Mouse (Mus musculus) stomach, embryonic 15.5 days (tissue): Measurements from ENCODE around the gene Nwd2. TPM values are rescaled to one million over a fixed set of nuclear protein-coding genes. Genes with fewer than 3 reads are reported as not detected.

Source experiments
- ATAC-seq: fragments of 200-750 bp; cut with Nextera tagmentation; 2 replicates; pipeline ENCODE4 v1.8.0; 2017; ENCODE audit warnings: low read depth, moderate number of reproducible peaks, moderate TSS enrichment; ENCODE audit not compliant: insufficient read depth, low FRiP score
- H3K27ac ChIP-seq: fragments of 300-500 bp; sonication (generic); 2 replicates; pipeline ENCODE4 v1.5.1; 2015; ENCODE audit warnings: mild to moderate bottlenecking, inconsistent platforms
- H3K27me3 ChIP-seq: fragments of 300-500 bp; sonication (generic); replicated peaks from 2 replicates; pipeline ENCODE4 v1.6.1; 2015; ENCODE audit warnings: inconsistent platforms
- H3K36me3 ChIP-seq: fragments of 300-500 bp; sonication (generic); 2 replicates; pipeline ENCODE4 v1.6.1; 2015; ENCODE audit warnings: inconsistent platforms
- H3K4me1 ChIP-seq: fragments of 300-500 bp; sonication (generic); 2 replicates; pipeline ENCODE4 v1.6.1; 2015; ENCODE audit warnings: inconsistent platforms
- H3K4me2 ChIP-seq: fragments of 300-500 bp; sonication (generic); 2 replicates; pipeline ENCODE4 v1.6.1; 2015; ENCODE audit warnings: mild to moderate bottlenecking, inconsistent platforms
- H3K4me3 ChIP-seq: fragments of 300-500 bp; sonication (generic); replicated peaks from 2 replicates; pipeline ENCODE4 v1.5.1; 2015; ENCODE audit warnings: inconsistent platforms
- H3K9ac ChIP-seq: fragments of 300-500 bp; sonication (generic); 2 replicates; pipeline ENCODE4 v1.6.1; 2015; ENCODE audit warnings: inconsistent platforms
- H3K9me3 ChIP-seq: fragments of 300-500 bp; sonication (generic); 2 replicates; pipeline ENCODE4 v1.6.1; 2016; ENCODE audit warnings: inconsistent platforms
- WGBS: fragments of 180-500 bp; shearing (Covaris S2); methylation state at CpG from one replicate; pipeline ENCODE4 v1.1.7; 2015; 5-methylcytosine and 5-hydroxymethylcytosine counted together
- polyA plus RNA-seq: library from polyadenylated mRNA; unstranded; fragments of >200 nt; fragmentation: Nextera tagmentation; extraction: Ambion mirVana; gene quantifications from 2 replicates; pipeline ENCODE4 v1.2.1, GENCODE M21; 2015

Nwd2 gene
- polyA plus RNA-seq, 1 experiment from 2014 or later: 0.77 TPM

DNA sequence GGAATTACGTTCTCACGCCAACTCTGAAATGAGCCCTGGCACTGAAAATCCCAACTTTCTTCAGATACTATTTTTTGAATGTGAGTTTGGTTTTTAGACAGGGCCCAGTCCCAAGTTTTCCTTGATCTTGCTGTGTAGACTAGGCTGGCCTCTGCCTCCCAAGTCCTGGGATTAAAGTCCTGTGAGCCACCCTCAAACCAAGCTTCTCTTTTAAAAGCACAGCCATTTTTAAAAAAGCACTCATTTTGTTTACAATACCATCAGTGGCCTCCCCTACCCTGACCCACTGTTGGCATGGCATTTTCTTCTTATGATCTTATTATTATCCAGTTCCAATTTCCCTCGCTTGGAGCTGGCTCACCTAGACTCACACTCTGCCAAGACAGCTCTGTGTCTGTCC is 185.5 kb downstream of the Nwd2 start:
- no peaks in the 10 kb centered on the region for H3K36me3 ChIP-seq
- WGBS: 80% methylated on average over 3 of the region's 3 CpGs
- H3K4me1 ChIP-seq: no peaks in the 10 kb centered on the region
- no peak overlapping the region for H3K4me2 ChIP-seq
- no peak overlapping the region for H3K4me3 ChIP-seq
- no peak overlapping the region for H3K9ac ChIP-seq
- no peak for ATAC-seq
- H3K9me3 ChIP-seq: no peaks in the 10 kb centered on the region
- H3K27me3 ChIP-seq: no peaks in the 10 kb centered on the region
- H3K27ac ChIP-seq: no peak overlapping the region

DNA sequence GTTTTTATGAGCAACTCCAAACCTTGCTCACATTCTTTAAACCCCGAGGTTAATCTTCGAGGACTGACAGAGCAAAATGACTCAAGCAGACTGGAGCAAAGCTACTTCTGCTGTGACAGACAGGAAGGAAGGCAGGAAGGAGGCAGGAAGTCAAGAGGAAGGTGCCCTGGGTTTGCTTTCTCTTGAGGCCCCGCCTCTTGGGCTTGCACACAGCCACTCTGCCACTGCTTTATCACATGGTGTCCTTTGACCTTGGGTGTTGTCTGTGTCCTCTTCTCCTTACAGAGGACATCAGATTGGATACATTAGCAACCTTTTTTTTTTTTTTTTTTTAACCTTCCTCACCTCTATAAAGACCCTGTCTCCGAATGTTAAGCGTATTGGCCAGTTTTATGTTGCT is 188.2 kb downstream of the Nwd2 start:
- no peak overlapping the region for H3K9ac ChIP-seq
- H3K27me3 ChIP-seq: no peaks in the 10 kb centered on the region
- no peak overlapping the region for H3K4me2 ChIP-seq
- no peaks in the 10 kb centered on the region for H3K9me3 ChIP-seq
- WGBS: 69% methylated on average over 5 of the region's 5 CpGs
- 0 out of 2 replicates have a peak, but pooled peaks have one; percentile 33 for ATAC-seq
- H3K36me3 ChIP-seq: no peaks in the 10 kb centered on the region
- H3K4me3 ChIP-seq: no peak overlapping the region
- H3K27ac ChIP-seq: no peak overlapping the region
- H3K4me1 ChIP-seq: no peaks in the 10 kb centered on the region

DNA sequence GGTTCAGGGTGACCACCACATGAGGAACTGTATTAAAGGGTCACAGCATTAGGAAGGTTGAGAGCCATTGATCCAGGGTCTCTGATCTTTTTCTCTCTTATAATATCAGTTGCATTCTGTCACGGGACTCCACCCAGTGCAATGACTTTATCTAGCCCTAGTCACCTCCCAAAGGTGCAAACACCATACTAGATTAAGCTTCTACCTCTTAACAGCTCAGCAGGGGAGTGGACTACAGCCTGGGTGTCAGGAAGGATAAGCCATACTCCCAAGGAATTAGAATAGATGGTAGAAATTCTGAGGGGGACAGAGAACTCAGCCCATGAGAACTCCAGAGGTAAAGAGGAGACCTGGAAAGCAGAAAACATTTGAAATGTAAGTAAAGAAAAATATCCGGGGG is 188.9 kb downstream of the Nwd2 start:
- Histone ChIP-seq H3K4me1 (no peaks in the 10 kb centered on the region), H3K4me2 (no peak overlapping the region), H3K9ac (no peak overlapping the region), H3K9me3 (no peaks in the 10 kb centered on the region), H3K27me3 (no peaks in the 10 kb centered on the region), H3K36me3 (no peaks in the 10 kb centered on the region), H3K4me3 (no peak overlapping the region), H3K27ac (no peak overlapping the region)
- 0 out of 2 replicates have a peak, but pooled peaks have one; percentile 23 for ATAC-seq
- WGBS: 86% methylated on average over 2 of the region's 2 CpGs

DNA sequence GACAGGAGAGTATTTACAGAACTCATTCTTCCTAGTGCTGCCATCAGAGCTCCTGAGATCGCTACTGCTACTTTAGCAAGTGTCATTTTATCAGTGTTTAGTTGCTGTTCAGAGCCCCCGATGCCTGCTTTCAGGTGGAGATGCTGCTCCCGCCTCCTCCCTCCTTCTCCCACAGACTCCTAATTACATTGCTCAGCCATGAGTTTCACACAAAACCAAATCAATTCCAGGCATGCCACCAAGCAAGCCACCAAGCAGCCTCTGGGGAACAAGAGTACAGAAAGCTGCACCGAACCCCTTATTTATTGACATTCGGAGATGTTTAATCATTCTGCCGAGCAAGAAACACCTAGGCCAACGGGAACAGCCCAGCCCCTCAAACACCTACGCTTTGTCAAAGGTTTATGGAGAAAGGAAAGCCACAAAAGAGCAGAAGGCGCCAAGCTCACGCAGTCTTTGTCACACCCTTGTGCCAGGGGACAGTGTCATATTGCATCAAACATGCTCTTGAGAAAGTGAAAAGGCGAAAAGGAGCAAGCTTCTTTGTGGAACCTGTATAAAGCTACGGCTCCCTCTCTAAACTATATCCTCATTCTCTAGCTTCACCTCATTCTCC is 191.0 kb downstream of the Nwd2 start:
- H3K4me1 ChIP-seq: no peaks in the 10 kb centered on the region
- H3K4me2 ChIP-seq: peak overlapping the region; percentile 6; the same call in 1 of the 2 replicates
- H3K9me3 ChIP-seq: no peaks in the 10 kb centered on the region
- 0 out of 2 replicates have a peak, but pooled peaks have one; percentile 41 for ATAC-seq
- H3K4me3 ChIP-seq: no peak overlapping the region
- WGBS: 53% methylated on average over 12 of the region's 12 CpGs
- H3K36me3 ChIP-seq: no peaks in the 10 kb centered on the region
- peak overlapping the region; percentile 31; the same call in 1 of the 2 replicates for H3K27ac ChIP-seq
- no peak overlapping the region for H3K9ac ChIP-seq
- H3K27me3 ChIP-seq: no peaks in the 10 kb centered on the region

DNA sequence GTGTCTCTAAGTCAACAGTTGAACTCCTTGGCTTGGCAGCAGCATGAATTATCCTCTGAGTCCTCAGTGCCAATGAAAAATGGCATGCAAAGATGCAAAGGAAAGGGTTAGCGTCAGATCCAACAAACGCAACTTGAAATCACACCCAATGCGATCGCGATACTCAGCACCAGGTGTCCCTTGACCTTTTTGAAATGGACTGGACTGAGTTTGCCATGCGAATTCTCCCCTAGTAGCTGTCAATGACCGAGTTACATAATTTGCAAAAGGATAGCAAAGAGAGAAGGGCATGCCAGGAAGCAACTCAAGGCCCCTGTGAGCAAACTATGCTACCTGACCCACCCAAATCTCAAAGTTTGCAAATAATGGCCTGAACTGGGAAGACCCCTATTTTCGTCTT is 198.2 kb downstream of the Nwd2 start:
- Histone ChIP-seq H3K9me3 (no peaks in the 10 kb centered on the region), H3K4me2 (no peak overlapping the region), H3K27me3 (no peaks in the 10 kb centered on the region), H3K36me3 (no peaks in the 10 kb centered on the region), H3K4me3 (no peak overlapping the region), H3K4me1 (no peaks in the 10 kb centered on the region), H3K9ac (no peak overlapping the region), H3K27ac (no peak overlapping the region)
- 84% methylated on average over 8 of the region's 8 CpGs for WGBS
- no peak for ATAC-seq

DNA sequence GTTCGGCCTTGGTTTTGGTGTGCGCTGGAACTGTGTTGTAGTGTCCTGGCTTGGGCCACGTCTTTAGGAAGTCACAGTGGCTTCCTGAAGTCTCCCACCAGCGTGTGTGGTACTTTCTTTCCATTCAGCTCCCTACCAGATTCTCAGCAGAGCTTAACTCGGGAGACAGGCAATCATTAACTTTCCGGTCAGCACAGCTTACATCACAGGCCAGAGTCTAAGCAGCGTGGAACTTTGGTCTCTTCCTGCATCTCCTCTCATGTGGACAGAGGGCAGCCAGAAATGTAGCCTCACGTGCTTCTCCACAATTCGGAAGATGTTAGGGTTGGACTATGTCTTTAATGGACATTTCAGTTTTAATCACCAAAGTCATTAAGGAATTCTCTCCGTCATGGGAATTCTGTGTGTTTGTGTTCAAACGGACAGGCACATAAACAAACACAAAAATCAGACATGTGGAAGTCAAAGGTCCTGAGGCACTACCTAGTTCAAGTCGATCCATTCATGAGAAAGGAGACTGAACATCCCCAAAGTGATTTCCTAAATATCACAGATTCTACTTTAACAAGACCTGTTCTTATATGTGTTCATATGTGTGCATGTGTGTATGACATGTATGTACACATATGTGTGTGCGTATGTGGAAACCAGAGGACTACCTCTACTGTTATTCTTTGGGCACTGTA is 198.8 kb downstream of the Nwd2 start:
- no peak overlapping the region for H3K4me3 ChIP-seq
- H3K4me2 ChIP-seq: no peak overlapping the region
- H3K4me1 ChIP-seq: no peaks in the 10 kb centered on the region
- no peak overlapping the region for H3K27ac ChIP-seq
- no peak overlapping the region for H3K9ac ChIP-seq
- no peaks in the 10 kb centered on the region for H3K9me3 ChIP-seq
- 58% methylated on average over 13 of the region's 13 CpGs for WGBS
- H3K36me3 ChIP-seq: no peaks in the 10 kb centered on the region
- no peaks in the 10 kb centered on the region for H3K27me3 ChIP-seq
- peak; percentile 79 for ATAC-seq

DNA sequence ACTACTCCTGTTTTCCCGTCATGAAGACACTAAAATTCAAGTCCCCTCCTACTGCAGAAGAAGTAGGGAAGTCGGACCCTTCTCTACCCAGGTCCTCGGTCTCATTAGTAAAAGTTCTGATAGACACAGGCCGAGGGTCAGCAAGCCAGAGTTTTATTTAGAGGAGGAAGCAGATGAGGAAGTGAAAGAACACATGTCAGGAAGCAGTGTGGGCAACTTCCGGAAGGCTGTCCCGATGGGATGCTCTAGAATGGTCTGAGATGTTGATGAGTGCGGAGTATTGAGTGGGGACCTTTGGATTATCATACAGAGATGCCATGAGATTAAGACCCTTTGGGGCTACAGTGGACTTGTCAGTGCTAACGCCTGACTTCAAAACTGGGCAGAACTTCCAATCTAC is 210.0 kb downstream of the Nwd2 start:
- 76% methylated on average over 8 of the region's 8 CpGs for WGBS
- H3K27me3 ChIP-seq: no peaks in the 10 kb centered on the region
- ATAC-seq: no peak
- no peak overlapping the region for H3K9ac ChIP-seq
- H3K4me1 ChIP-seq: no peaks in the 10 kb centered on the region
- H3K4me3 ChIP-seq: no peak overlapping the region
- H3K27ac ChIP-seq: no peak overlapping the region
- no peak overlapping the region for H3K4me2 ChIP-seq
- H3K9me3 ChIP-seq: no peaks in the 10 kb centered on the region
- no peaks in the 10 kb centered on the region for H3K36me3 ChIP-seq

Other genes with a start within 250 kb of the Nwd2 start
- gene 0610040J01Rik, start 163.3 kb downstream of the Nwd2 start, polyA plus RNA-seq: 44.8 and 54.4 TPM in 2 replicates